Mouse (Mus musculus): ENCODE measurements around the gene Uncx. TPM values are rescaled to one million over a fixed set of nuclear protein-coding genes. Genes with fewer than 3 reads are reported as not detected.
A peak's percentile ranks its signal among the peaks of the same experiment; 100 is the strongest.

The Uncx gene
- polyA plus RNA-seq, 1 experiment from 2014 or later = not detected

DNA sequence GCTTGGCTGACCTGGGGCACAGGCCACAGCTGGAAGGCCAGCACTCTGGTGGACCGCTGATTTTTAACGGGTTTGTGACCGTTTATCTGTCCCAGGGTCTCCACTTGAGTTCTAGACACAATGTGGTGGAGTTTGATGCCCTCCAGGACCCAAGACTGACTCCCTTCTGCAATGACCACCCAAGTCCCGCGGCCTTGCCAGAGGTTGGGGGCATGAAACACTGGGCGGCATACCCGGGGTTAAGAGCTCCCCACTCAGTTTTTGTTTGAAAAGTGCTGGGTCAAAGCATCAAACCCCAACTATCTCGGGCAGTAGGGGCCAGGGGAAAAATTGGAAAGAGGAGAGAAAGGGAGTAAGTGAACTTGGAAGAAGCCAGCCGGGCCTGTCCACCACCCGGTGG is 13.8 kb downstream of the Uncx start:
- H3K27me3 ChIP-seq (ENCODE audit: insufficient read depth, low read length) = peaks cover 91% of the 10 kb centered on the region
- DNase-seq = no peak
- no peaks in the 10 kb centered on the region for H3K36me3 ChIP-seq (ENCODE audit: insufficient read depth)
- no peak overlapping the region for H3K4me2 ChIP-seq
- no peak overlapping the region for H3K9ac ChIP-seq
- TF ChIP-seq CTCF (IDR thresholded peaks at IDR 0.05; ENCODE audit: low read depth) = no peak
- H3K27ac ChIP-seq (ENCODE audit: low read depth) = no peak overlapping the region
- 0 out of 2 replicates have a peak, but pooled peaks cover 5% of the 10 kb centered on the region for H3K4me1 ChIP-seq (ENCODE audit: insufficient read depth)
- no peaks in the 10 kb centered on the region for H3K9me3 ChIP-seq (ENCODE audit: low read depth, low read length)
- no peak overlapping the region for H3K4me3 ChIP-seq (ENCODE audit: low read depth, low read length)
- 7% methylated on average over 10 of the region's 10 CpGs for whole genome bisulfite sequencing
- no peak for ATAC-seq (ENCODE audit: insufficient read depth)

DNA sequence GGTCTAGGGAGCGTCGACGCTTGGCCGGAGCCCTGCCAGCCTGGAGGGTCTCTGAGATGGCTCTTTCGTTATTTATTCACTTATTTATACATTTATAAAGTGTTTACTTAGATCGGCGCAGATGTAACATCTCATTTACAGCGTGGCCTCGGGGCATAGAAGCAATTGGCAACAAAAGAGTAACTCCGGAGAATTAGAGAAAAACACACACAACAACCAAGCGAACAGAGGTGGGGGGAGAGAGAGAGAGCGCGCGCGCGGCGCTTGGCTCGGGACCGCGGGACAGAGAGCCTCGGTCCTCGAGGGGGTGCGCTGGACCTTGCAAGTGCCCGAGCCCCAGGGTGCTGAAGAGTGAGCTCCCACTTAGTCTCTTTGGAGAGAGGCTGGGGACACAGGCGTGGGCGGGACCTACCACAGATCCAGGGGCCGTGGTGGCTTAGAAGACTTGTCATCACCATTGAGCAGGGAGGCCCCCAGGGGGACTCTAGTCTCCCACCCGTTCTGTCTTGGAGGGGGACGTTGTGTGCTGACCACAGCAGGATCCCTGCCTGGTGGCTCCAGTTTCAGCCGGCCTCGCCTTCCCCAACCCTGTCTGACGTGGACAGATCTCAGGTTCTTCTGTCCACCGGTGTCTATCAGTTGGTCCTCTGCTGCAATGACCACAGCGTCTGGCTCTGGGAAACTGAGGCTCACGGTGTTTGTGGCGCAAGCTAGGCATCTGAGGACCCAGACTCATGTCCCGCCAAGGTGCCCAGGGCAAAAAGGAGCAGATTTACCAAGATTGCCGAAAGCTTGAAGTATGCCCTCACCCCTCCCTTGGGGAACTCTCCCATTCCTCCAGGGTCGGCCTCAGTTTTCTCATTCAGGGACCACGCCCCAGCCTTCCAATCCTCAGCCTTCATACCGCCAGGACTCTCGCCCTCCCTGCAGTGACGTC is 14.5 kb downstream of the Uncx start:
- no peak for TF ChIP-seq CTCF (IDR thresholded peaks at IDR 0.05; ENCODE audit: low read depth)

GRCm38 (mm10) chr5:139558468-139558804 is 15.1 kb downstream of the Uncx start:
- DNase-seq (peak; percentile 86), ATAC-seq (ENCODE audit: insufficient read depth) (peak; percentile 73)
- no peak for TF ChIP-seq CTCF (IDR thresholded peaks at IDR 0.05; ENCODE audit: low read depth)
- H3K27ac ChIP-seq (ENCODE audit: low read depth) = no peak overlapping the region
- under 1% methylated on average over 16 of the region's 16 CpGs for WGBS
- H3K4me3 ChIP-seq (ENCODE audit: low read depth, low read length) = peak overlapping the region; percentile 12; the same call in 1 of the 2 replicates
- 0 out of 2 replicates have a peak, but pooled peaks cover 5% of the 10 kb centered on the region for H3K4me1 ChIP-seq (ENCODE audit: insufficient read depth)
- H3K9ac ChIP-seq = no peak overlapping the region
- H3K36me3 ChIP-seq (ENCODE audit: insufficient read depth) = no peaks in the 10 kb centered on the region
- H3K4me2 ChIP-seq = peak overlapping the region; percentile 39
- H3K27me3 ChIP-seq (ENCODE audit: insufficient read depth, low read length) = peaks cover 85% of the 10 kb centered on the region
- no peaks in the 10 kb centered on the region for H3K9me3 ChIP-seq (ENCODE audit: low read depth, low read length)

More for the DNA sequence above, 14.5 kb downstream of the Uncx start:
- Histone ChIP-seq H3K27me3 (ENCODE audit: insufficient read depth, low read length) (peaks cover 85% of the 10 kb centered on the region), H3K4me3 (ENCODE audit: low read depth, low read length) (peak overlapping the region; percentile 12), H3K36me3 (ENCODE audit: insufficient read depth) (no peaks in the 10 kb centered on the region), H3K27ac (ENCODE audit: low read depth) (no peak overlapping the region), H3K9me3 (ENCODE audit: low read depth, low read length) (no peaks in the 10 kb centered on the region), H3K4me1 (ENCODE audit: insufficient read depth) (0 out of 2 replicates have a peak, but pooled peaks cover 5% of the 10 kb centered on the region), H3K4me2 (peak overlapping the region; percentile 39), H3K9ac (no peak overlapping the region)
- DNase-seq = no peak
- peak; percentile 45 for ATAC-seq (ENCODE audit: insufficient read depth)
- WGBS = 2% methylated on average over 43 of the region's 43 CpGs

DNA sequence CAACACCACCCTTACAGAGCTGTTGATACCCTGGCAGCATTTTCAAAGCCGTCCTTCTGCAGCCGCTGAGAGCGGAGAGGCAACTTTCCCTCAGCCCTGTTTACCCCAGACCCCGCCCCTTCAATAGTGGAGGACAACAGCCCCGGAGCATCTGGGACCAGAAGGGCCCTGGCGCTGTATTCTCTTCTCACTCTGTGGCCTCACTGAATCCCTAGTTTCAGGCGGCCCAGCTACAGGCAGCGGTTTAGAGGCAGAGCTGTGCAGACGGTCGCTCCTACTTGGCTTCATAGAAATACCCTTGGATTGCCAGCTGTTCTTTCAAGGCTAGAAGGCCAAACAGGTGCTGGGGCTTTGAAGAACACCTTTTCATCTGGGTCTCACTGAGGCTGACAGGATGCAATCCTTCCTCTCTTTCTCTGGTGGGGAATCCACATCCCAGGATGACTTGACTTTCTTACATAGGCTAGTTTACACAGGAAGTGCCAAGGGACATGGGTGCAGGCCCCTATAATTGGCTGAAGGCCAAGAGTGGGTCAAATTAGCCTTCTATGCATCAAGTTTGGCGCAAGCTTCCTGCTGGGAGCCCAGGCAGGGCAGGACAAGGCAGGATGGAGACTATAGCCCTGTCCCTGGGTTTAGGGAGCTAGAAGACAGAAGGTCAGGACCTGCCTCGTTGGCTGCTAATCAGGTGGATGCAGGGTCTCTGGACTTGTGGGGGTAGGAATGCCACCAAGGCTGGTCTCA is 15.8 kb downstream of the Uncx start:
- no peaks in the 10 kb centered on the region for H3K9me3 ChIP-seq (ENCODE audit: low read depth, low read length)
- H3K4me2 ChIP-seq = no peak overlapping the region
- no peak overlapping the region for H3K9ac ChIP-seq
- peaks cover 84% of the 10 kb centered on the region for H3K27me3 ChIP-seq (ENCODE audit: insufficient read depth, low read length)
- no peak overlapping the region for H3K27ac ChIP-seq (ENCODE audit: low read depth)
- TF ChIP-seq CTCF (IDR thresholded peaks at IDR 0.05; ENCODE audit: low read depth) = no peak
- 3% methylated on average over 12 of the region's 12 CpGs for WGBS
- no peaks in the 10 kb centered on the region for H3K36me3 ChIP-seq (ENCODE audit: insufficient read depth)
- peak; percentile 54 for ATAC-seq (ENCODE audit: insufficient read depth)
- DNase-seq = peak; percentile 69
- no peak overlapping the region for H3K4me3 ChIP-seq (ENCODE audit: low read depth, low read length)
- 0 out of 2 replicates have a peak, but pooled peaks cover 5% of the 10 kb centered on the region for H3K4me1 ChIP-seq (ENCODE audit: insufficient read depth)

- H3K9ac ChIP-seq = no peak overlapping the region
- DNase-seq = no peak
- TF ChIP-seq CTCF (IDR thresholded peaks at IDR 0.05; ENCODE audit: low read depth) = no peak
- H3K4me1 ChIP-seq (ENCODE audit: insufficient read depth) = 0 out of 2 replicates have a peak, but pooled peaks cover 5% of the 10 kb centered on the region
- H3K4me2 ChIP-seq = no peak overlapping the region
- no peak for ATAC-seq (ENCODE audit: insufficient read depth)
- H3K27me3 ChIP-seq (ENCODE audit: insufficient read depth, low read length) = peaks cover 82% of the 10 kb centered on the region
- 21% methylated on average over 7 of the region's 7 CpGs for WGBS
- H3K36me3 ChIP-seq (ENCODE audit: insufficient read depth) = no peaks in the 10 kb centered on the region
- H3K27ac ChIP-seq (ENCODE audit: low read depth) = no peak overlapping the region
- no peak overlapping the region for H3K4me3 ChIP-seq (ENCODE audit: low read depth, low read length)
- H3K9me3 ChIP-seq (ENCODE audit: low read depth, low read length) = no peaks in the 10 kb centered on the region
Measured at GRCm38 (mm10) chr5:139559782-139560181, 16.5 kb downstream of the Uncx start.

GRCm38 (mm10) chr5:139561363-139562001 is 18.2 kb downstream of the Uncx start:
- no peak for ATAC-seq (ENCODE audit: insufficient read depth)
- no peak for TF ChIP-seq CTCF (IDR thresholded peaks at IDR 0.05; ENCODE audit: low read depth)
- peaks cover 72% of the 10 kb centered on the region for H3K27me3 ChIP-seq (ENCODE audit: insufficient read depth, low read length)

More at GRCm38 (mm10) chr5:139561363-139562001, 18.2 kb downstream of the Uncx start:
- Histone ChIP-seq H3K27ac (ENCODE audit: low read depth) (no peak overlapping the region), H3K9me3 (ENCODE audit: low read depth, low read length) (no peaks in the 10 kb centered on the region), H3K4me1 (ENCODE audit: insufficient read depth) (0 out of 2 replicates have a peak, but pooled peaks cover 5% of the 10 kb centered on the region), H3K4me3 (ENCODE audit: low read depth, low read length) (no peak overlapping the region), H3K4me2 (no peak overlapping the region), H3K36me3 (ENCODE audit: insufficient read depth) (no peaks in the 10 kb centered on the region), H3K9ac (no peak overlapping the region)
- WGBS = 59% methylated on average over 4 of the region's 4 CpGs
- no peak for DNase-seq
